Mouse (Mus musculus) kidney, adult 11 months (tissue): ENCODE data around the gene Lrrc20.

Source experiments
- DNase-seq: peaks from one replicate; pipeline ENCODE4 v3.0.0; 2022

Gene Lrrc20

GRCm38 (mm10) chr10:61518320-61518719 lies 42.7 kb downstream of the Lrrc20 start:
- no peak for DNase-seq

- no peak for DNase-seq
Measured at GRCm38 (mm10) chr10:61519491-61519890, 43.9 kb downstream of the Lrrc20 start.

DNA sequence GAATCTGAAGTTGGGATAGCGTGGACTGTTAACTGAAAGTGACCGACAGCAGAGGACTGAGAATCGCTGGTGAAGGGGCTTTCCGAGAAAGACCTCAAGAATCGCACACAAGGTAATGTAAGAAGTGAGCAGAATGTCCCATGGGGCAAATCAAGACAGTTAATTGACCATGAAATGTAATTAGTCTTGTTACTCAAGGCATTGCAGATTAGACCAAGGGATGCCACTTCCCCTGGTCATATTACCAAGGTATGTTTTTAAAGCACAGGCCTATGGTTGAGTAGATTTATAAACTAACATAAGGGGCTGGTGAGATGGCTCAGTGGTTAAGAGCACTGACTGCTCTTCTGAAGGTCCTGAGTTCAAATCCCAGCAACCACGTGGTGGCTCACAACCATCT lies 45.1 kb downstream of the Lrrc20 start:
- DNase-seq, result no peak

- DNase-seq, result no peak
Measured at GRCm38 (mm10) chr10:61530936-61531335, 55.3 kb downstream of the Lrrc20 start.

DNA sequence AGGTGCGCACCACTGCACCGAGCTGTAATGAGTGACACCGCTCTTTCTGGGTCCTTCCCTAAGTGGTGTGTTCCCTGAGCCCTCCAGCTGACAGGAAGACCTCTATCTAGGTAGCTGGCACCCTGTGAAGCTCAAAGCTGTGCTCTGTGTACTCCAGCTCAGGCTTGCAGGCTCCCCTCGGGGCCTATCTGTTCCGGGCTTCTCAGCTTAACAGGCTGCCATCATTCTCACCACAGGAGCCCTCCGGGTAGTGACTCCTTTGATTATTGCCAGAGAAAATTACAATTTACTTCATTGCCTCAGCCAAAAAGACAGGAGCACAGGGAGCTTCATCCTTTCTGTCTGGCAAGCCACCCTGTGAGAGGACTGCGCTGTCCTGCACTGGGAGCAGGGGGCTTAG lies 57.7 kb downstream of the Lrrc20 start:
- DNase-seq, result no peak

GRCm38 (mm10) chr10:61534371-61535101 lies 58.9 kb downstream of the Lrrc20 start:
- DNase-seq, result no peak

DNA sequence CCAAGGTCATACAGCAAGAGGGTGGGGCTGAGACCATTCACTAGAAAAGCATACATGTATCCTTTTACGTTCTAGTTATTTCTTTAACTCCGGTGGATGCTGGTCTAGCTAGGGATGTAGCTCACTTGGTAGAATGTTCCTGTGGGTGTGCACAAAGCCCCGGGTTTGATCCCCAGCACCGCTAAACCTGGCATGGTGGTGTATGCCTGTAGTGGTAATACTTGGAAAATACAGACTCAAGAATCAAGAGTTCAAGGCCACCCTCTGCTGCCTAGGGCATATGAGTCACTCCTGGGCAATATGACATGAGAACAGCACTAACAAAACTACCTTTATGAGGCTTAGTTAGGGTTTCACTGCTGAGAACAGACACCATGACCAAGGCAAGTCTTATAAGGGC lies 59.8 kb downstream of the Lrrc20 start:
- DNase-seq, result no peak

DNA sequence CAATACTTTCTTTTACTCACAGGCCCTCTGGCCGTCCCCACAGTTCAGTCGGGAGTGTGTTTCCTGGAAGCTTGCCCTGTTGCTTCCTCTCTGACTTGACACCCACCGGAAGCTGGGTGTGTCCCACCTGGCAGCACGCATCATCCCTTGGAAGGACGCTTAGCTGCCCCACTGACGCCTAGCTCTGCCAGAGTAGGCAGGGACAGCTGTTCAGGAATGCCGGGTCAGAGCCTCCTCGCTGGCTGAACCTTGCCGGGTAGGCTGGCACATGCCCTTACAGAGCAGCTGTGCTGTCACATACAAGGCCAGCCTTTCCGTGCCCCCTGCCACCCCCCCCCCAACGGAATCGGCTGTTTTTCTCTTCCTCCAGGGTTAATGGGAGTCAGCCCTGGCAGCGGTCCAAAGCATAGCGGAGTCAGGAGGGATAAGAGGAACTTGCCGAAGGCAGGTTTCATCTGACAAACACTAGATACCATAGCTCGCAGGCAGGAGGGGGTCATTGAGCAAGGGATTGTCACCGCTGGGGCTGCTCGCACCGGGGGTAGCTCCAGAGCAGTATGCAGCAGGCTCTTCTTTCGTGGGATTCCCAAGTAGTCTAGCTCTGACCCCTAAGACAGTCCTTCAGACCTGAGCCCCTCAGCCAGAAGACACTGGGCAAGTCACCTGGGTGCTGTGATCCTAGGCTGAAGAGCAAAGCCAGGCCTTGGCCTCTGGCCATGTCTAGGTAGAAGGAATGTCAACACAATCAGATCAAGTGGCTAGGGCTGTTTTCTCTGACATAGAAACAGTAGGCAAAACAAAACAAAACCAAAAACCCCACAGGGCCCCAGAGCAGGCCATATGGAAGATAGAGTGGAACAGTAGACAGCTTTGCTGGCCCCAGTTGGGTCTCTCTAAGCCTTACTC lies 60.8 kb downstream of the Lrrc20 start:
- DNase-seq, result peak; percentile 40

DNA sequence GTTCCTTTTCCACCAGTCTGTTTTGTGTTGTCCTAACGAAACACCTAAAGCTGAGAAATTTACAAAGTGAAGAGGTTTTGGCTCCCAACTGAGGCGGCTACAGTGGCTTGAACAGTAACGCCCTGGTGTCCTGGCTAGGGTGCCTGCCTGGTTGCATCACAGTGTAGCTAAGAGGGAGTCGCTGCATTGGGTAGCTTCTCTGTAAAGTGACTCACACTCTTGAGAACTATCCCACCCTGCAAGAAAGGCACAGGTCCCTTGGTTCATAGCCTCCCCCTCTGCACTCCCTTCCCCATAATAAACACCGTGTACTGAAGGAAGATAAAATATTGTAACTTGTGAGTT lies 61.4 kb downstream of the Lrrc20 start:
- DNase-seq, result no peak

DNA sequence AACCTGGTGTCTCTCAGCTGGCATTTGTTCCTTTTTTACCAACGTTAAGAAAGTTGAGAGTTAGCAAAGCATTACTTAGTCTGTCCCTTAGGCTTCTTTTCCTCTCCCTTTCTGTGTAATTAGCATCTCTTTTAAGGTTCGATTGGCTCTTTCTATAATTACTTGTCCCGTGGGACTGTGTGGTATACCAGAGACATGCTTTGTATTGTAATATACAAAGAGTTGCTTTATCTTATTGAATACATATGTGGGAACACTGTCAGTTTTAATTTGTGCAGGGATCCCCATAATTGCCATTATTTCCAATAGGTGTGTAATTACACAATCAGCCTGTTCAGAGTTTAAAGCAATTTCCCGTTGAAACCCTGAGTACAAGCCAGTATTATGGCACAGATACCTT lies 62.8 kb downstream of the Lrrc20 start:
- no peak for DNase-seq

- no peak for DNase-seq
Measured at GRCm38 (mm10) chr10:61544127-61544862, 68.7 kb downstream of the Lrrc20 start.

DNA sequence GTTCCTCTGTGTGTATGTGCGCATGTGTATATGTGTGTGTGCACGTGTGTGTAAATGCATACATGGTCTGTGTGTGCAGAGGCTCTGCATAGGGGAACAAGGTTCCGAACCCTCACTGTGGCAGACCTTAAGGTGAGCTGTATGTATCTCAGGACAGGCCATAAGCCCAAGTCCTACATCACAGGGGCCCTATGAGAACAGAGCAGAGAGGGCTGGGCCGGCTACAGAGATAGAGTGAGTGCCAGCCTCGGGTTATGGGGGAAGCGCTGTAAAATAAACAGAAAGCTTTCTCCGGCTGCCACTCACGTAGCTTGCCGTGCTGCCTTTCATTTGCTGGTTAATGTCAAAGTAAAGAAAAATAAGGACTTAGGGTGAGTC lies 69.3 kb downstream of the Lrrc20 start:
- DNase-seq, result no peak

GRCm38 (mm10) chr10:61550106-61550505 lies 74.5 kb downstream of the Lrrc20 start:
- no peak for DNase-seq

DNA sequence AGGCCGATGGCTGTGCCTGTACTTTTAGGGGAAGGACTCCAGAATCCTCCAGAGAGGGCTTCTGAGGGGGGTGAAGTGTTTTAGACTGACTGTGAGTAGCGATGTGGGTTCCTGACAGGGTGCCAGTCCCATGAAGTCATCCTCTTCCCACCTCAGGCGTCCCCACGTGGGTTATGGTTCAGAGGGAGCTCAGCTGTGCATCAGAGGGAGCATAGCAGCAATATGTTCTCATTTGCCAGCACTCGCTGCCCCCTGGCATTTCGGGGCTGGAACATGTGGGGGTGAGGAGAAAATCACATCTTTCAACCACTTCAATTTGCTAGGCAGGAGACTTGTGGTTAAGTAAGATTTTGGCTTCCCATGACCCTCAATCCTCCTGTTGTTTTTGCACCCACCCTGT lies 79.6 kb downstream of the Lrrc20 start:
- DNase-seq, result no peak

DNA sequence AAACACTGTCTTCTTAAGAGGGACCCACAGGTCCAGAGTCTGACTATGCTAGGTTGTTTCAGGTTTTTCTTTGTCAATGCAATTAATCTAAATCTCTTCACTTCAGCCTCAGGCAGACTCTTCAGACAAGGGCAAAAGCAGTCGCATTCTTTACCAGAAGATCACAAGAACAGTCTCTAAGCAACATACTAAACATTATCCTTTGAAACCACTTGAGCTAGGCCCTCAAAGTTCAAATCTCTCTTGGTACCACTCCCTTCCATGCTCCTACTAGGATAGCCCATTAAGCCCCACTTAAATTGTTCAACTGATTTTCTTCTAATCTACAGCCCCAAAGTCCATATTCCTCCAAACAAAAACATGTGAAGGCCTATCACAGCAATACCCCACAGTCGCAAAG lies 83.0 kb downstream of the Lrrc20 start:
- DNase-seq, result no peak

- no peak for DNase-seq
Measured at GRCm38 (mm10) chr10:61559544-61559943, 83.9 kb downstream of the Lrrc20 start.

- DNase-seq, result no peak
Measured at GRCm38 (mm10) chr10:61563550-61563949, 87.9 kb downstream of the Lrrc20 start.

DNA sequence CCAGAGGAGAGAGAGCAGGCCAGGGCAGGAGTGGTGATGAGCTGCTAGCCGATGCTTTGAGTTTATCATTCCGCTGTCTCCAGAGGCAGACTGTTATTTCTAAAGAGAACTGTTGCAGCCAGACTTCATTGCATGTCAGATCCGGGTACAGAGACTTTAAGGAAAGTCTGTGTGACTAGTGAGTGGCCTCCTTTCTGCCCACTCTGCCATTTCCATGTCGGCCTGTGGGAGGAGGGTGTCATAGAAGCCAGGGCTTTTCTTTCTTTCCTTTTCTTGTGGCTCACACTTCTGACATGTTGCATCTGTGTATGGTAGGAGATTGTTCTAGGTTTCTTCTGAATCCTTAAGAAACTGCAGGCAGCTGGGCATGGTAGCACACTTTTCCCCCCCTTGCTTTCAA lies 88.8 kb downstream of the Lrrc20 start:
- no peak for DNase-seq

- DNase-seq, result no peak
Measured at GRCm38 (mm10) chr10:61570181-61570580, 94.6 kb downstream of the Lrrc20 start.

- no peak for DNase-seq
Measured at GRCm38 (mm10) chr10:61572126-61572525, 96.5 kb downstream of the Lrrc20 start.

DNA sequence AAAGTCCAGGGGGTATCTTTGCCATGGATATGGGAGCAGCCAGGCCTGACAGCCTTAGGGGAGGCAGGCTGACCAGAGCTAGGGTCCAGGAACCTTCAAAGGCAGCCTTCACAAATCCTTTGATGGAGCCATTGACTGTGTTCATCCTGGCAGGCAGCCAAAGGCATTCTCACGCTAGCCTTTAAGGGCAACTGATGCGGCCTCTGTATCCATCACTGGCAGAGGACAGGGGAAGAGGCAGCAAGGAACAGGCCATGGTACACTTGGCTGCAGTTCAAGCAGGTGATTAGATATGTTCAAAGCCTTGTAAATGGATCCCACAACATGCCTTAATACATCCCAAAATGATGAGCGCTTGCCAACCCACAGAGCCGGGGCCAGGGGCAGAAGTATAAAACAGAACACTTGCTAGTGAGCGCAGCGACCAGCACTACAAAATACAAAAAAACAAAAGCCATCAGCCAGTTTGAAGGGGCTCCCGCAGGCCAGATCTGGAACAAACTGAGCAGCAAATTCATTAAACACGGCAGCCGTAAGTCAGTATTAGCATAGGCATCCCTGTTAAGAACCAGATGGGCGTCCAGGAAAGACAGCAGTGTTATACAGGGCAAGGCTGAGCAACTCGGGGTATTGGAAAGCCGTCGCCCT lies 100.6 kb downstream of the Lrrc20 start:
- DNase-seq, result no peak

DNA sequence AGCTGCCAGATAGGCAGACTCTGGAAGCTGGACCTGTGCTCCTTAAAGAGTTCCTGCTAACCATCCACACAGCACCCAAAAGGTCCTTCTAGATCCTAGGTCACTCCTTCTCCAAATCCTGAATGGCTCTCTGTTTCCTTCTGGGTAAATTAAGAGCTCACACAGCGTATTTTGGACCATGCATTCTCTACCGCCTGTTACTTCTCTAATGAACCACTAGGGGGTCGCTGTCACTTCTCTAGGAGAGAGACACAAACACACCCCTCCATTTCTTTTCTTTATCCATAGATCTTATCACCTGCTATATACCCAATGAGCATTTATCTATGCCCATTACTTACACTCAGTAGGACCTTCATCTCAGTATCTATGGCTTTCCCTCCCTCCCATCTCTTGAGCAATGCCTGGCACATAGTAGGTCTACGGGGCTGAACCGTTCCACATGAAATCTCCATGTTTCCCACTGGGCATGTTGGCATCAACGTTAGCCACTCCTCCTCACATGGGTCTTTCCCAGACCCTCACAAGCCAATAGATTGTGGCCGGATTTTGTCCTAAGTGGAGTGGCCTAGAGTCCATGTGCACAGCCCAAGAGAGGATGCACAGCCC lies 111.7 kb downstream of the Lrrc20 start:
- DNase-seq, result no peak

DNA sequence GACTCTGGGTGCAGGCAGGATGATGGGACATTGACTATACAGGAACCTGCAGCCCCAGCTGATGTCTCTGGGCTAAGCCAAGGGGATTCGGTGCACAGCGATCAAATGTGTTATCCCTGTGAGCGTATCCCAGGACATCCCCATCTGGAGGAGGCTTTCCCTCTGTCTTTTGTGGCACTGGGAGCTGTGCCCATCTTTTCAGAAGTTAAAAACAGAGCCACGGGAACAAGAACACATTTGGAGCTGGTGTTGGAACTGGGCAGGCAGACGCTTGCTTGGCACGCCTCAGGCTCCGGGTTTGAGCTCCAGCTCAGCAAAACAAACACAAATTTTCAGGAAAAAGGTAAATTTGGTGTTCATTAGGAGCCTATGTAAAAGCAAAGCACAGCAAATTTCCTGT lies 122.4 kb downstream of the Lrrc20 start:
- DNase-seq, result no peak
